Mouse (Mus musculus): ENCODE data around the gene Rexo1.

DNA sequence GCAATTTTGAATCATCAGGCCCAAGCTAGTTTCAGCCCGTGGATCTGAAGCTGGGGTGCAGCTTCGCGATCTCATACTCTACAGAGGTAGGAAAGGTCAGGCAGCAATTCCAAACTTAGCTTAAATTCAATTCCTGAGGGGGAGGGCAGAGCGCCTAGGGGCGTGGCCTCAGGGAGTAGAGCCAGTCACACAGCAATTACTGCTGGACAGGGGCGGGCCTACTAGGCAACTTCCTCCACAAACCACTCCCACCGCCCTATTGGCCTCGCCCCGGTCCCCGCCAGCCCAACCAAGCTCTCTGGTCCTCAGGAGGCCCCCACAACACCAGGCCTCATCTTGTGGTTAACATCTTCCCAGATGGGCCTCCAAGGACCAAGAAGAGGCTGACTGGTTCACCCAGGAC is 8.3 kb upstream of the Rexo1 start:
- no peak for TF ChIP-seq CTCF (IDR thresholded peaks at IDR 0.05; ENCODE audit: low read depth)
- no peak for TF ChIP-seq EP300 (IDR thresholded peaks at IDR 0.05; ENCODE audit: low read depth)
